Mouse (Mus musculus) kidney, adult 9 months (tissue): ENCODE measurements around the gene Angpt4.

Experiments used
- DNase-seq: peaks from one replicate; pipeline ENCODE4 v3.0.0; 2022

Gene Angpt4

DNA sequence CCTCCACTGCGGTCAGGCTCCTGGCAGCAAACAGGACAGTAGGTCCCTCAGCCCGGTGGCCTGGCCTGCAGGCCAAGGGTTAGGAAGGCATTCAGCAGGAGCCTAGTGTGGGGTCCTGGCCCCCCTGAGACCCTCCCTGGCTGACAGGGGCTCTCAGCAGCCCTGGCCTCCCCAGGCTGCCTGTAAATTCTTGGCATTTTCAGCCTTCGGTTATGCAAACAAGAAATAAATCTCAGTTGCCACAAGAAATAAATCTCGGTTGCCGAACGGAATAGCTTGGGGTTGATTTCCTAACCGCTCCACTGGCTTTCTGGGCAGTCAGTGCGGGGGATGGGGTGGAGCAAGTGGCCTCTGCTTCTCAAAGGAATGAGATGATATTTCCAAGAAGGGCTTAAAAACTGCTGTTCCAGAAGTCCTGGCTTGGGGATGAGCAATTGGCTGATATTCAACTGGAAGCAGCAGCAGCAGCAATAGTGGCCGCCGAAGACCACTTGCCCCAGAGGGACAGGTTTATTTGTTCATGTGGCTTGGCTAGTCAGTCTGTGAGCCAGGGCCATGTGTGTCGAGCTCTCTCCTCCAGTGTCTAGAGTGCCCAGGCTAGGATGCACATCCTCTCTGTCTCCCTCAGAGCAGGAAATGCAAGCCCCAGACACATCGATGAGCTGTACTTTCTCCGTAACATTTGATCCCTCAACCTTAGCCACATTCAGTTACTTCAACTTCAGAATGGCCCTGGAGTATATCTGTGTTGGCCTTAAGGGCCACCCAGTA lies 5.2 kb downstream of the Angpt4 start:
- peak; percentile 53 for DNase-seq

GRCm38 (mm10) chr2:151919140-151919539 lies 8.1 kb downstream of the Angpt4 start:
- peak; percentile 64 for DNase-seq

- no peak for DNase-seq
Observed at GRCm38 (mm10) chr2:151921068-151921467, 10.1 kb downstream of the Angpt4 start.

DNA sequence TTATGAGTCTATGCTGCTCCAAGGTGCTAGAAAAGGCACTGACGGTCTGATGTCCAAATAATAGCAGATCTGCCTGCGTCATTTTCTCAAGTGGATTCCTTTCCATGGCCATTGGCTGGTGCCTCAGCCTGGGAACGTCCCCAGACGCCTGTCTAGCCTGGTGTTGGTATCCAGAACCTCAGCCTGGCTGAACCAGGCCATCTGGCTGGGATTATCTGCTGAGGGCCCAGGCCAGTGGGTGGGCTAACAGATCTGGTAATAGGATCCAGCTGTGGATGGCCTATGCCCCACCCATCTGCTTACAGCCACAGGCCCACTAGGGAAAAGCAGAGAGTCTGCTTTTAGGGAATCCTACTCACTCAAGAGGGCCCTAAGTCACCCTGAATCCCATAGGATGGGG lies 10.6 kb downstream of the Angpt4 start:
- DNase-seq, result no peak

GRCm38 (mm10) chr2:151924276-151924675 lies 13.3 kb downstream of the Angpt4 start:
- DNase-seq, result no peak

DNA sequence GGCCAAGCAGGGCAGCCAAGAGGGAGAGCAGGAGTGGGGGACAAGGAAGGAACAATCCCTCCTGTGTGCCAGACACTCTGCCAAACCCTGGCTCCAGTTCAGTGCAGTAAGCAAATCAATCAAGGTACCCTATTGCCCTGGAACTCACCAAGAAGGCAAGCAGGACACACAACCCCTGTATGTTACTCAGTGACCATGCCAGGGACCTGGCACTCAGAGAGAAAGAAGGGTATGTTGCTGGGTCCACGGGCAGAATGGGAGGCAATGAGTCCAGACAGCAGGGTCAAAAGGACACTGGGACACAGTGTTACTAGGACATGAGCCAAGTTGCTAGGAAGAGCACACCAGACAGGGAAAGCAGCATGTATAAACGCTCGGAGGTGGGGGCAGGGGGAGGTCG lies 14.7 kb downstream of the Angpt4 start:
- DNase-seq, result peak; percentile 78

GRCm38 (mm10) chr2:151927103-151927502 lies 16.1 kb downstream of the Angpt4 start:
- no peak for DNase-seq

DNA sequence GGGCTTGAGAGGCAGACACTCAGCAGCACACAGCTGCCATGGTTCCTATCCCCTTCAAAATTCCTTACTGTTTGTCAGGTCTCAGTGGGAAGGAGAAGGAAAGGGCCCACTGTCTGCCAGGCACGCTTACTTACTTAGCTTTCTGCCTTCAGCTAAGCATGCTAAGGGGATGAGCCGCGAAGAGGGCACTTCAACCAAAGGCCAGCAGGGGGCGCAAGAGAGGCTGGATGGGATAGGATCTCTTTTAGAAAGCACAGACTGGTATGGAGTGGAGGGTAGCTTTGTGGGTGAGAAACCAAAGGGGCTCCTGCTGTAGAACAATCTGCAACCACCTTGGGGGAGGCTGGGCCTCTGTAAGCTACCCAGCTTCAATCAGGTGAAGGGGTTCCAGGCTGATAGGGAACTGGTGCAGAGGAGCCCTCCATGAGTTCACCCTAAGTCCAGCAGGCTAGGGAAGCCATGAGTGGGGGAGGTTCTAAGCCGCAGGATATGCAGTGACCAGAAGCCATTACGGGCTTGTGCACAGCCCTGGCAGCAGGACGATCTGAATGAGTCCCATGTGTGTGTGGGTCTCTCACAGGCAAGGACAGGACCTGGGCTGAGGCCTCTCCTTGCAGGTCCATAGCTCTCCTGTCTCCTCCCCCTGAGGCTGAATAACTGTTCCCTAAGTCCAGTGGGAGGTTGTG lies 19.5 kb downstream of the Angpt4 start:
- peak; percentile 87 for DNase-seq

DNA sequence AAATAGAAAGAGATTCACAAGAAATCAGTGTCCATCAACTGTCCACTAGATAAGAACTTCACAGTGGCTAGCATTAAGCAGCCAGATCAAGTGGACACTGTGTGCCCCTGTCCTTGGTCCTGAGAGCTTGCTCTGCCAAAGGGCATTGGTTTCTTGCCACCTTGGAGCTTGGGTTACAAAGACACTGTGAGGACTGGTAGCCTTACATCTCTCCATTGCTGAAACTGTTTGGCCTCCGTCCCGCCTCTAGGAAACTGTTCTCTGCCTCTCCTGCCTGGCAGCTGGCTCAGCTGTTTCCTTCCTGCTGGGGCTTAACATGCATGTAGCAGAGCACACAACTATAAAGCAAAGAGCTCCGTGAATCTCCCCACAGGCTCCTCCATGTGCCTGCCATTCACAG lies 26.9 kb downstream of the Angpt4 start:
- no peak for DNase-seq

DNA sequence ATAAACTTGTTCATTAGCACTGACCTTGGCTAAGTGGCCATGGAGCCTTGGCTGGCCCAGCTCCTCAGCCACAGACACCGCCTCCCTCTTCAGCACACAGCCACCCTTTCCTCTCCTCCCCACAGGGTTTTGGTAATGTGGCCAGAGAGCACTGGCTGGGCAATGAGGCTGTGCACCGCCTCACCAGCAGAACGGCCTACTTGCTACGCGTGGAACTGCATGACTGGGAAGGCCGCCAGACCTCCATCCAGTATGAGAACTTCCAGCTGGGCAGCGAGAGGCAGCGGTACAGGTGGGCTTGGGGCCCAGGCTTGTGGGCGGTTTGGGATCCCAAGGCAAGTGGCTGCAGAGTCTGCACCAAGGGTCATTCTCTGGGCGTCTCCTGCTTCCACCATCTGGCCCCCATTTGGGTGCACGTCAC lies 27.8 kb downstream of the Angpt4 start:
- DNase-seq, result no peak

DNA sequence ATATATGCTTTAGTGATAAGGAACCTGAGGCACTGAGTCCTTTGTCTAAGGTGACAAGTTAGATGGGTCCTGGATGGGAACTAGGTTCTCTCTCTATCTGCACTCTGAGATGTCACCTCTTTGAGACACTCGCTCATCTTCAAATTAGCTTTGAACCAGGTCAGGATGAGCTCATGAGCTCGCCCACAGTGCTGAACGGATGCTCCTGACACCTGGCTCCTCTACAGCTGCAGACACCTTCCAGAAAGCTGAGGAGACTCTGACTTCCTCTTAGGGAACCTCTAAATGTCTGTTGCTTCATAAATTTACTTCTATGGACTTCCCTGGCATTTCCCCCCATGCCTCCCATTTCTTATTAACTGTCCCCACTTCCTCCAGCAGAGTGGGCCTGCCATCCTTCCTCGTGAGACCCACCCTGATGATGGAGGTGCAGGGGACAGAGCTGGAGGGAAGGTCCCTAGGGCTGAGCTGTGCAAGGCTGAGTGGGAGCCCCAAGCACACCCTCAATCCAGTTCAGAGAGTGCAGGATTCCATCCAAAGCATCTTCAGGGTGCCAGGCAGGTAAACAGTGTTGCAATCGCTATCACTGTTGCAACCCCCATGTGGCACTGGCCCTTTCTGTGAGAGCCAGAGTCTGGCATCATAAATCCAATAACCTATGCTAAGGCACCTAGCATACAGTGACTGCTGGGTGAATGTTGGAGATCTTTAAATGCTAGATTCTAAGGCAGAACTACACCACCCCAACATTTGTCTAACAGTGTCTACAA lies 28.8 kb downstream of the Angpt4 start:
- no peak for DNase-seq

- DNase-seq, result peak; percentile 53
Observed at GRCm38 (mm10) chr2:151941269-151941668, 30.3 kb downstream of the Angpt4 start.

GRCm38 (mm10) chr2:151944106-151944505 lies 33.1 kb downstream of the Angpt4 start:
- no peak for DNase-seq

GRCm38 (mm10) chr2:151947617-151948016 lies 36.6 kb downstream of the Angpt4 start:
- no peak for DNase-seq

DNA sequence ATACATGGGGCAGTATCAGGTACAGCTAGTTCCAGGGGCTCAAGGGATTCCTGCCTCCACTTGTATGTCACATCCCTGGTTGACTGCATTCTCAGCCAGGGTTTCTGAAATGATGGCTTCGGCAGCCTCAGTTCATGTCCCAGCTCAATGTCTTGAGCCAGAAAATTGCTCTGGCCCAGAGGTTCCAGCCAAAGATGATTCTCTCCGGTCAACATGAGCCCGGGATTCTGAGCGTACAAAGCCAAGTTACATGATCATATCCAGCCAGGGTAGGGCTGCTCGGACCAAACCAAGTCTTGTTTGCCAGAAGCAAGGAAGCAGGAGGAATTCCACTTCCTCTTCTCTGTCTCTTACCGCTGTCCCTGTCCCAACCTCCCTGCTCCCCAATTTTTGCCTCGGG lies 37.3 kb downstream of the Angpt4 start:
- DNase-seq, result no peak

- no peak for DNase-seq
Observed at GRCm38 (mm10) chr2:151949082-151949774, 38.2 kb downstream of the Angpt4 start.

GRCm38 (mm10) chr2:151953665-151954064 lies 42.7 kb downstream of the Angpt4 start:
- DNase-seq, result no peak

DNA sequence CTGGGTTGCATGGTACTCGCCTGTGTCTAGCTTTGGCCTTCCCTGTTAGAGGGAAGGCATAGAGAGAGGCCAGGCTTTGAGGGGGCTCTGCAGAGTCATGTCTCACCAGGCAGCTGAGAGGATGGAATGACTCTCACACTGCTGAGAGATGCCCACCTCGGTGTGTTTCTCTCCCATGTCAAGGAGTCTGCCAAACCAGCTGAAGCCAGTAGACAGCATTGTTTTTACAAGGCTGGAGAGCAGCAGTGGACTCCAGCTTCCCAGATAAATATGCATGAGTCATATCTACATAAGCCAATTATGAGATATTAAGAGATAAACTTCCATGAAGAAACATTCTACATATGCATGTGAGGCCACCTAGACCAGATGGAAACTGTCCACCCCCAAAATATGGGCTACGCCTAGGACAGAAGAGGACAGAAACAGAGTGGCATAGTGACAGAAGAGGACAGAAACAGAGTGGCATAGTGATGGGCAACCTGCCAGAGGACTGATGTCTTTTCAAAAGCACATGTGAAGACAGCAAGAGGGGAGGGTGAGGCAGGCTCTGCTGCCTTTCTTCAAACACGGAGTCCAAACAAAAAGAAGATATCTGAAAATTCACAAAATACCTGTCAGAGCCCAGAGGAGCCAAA lies 45.6 kb downstream of the Angpt4 start:
- no peak for DNase-seq

GRCm38 (mm10) chr2:151959274-151959673 lies 48.3 kb downstream of the Angpt4 start:
- DNase-seq, result no peak

GRCm38 (mm10) chr2:151961284-151962196 lies 50.5 kb downstream of the Angpt4 start:
- no peak for DNase-seq

- peak; percentile 76 for DNase-seq
Observed at GRCm38 (mm10) chr2:151962474-151962873, 51.5 kb downstream of the Angpt4 start.
